Mouse (Mus musculus) gastrocnemius, postnatal 36 days (tissue): ENCODE results near the gene Mast2. TPM values are rescaled to one million over a fixed set of nuclear protein-coding genes. Genes with fewer than 3 reads are reported as not detected.

Experiments used
- DNase-seq, 2 experiments: peaks; one replicate each; pipeline ENCODE4 v3.0.0; 2022
- intact Hi-C: fragments of 180-260 bp; cut with DNase I; formaldehyde crosslinking; loops from one replicate; pipeline ENCODE4 v1.15.1; 2025
- total RNA-seq, 2 experiments: library from RNA; stranded (reverse); gene quantifications; 2 replicates each; pipeline ENCODE4 v1.2.3; 2021

Gene Mast2
- total RNA-seq, 2 experiments from 2014 or later: 81.2 to 85.0 TPM

DNA sequence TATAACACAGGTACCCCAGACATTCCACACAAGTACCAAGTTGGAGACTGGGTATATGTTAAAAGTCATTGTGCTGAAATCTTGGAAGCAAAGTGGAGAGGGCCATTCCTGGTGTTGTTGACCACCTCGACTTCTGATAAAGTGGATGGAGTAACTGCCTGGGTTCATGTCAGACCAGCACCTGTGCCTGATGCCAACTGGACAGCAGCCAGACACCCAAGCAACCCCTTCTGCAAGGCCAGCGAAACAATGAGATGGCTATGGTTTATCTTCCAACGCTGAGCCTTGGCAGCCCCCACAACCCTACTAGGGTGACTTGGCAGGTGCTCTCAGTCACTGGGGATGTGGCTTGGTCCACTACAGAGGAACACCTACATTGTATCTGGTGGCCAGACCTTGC lies 42.8 kb downstream of the Mast2 start:
- intact Hi-C loops: no loop called here

DNA sequence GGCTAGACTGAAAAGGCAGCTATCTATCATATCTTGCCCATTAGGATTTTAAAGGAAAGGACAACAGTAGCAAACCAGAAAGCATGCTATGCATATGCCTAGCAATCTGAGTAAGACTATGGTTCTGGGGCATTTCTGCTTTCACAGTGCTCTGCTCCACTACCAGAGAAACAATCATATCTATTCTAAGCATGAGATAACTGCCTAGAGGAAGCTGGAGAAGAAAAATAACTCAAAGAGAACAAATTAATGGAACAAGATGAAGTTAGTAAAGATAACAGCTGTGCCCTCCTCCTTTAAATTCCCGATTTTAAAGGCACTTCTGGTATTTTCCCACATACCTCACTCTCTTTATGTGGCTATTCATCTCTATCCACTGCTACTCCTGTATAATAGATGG lies 51.0 kb downstream of the Mast2 start:
- intact Hi-C loops: no loop called here
- DNase-seq: no peak

More for the DNA sequence above, 42.8 kb downstream of the Mast2 start:
- DNase-seq: no peak

GRCm38 (mm10) chr4:116411401-116411800 lies 52.6 kb downstream of the Mast2 start:
- DNase-seq: no peak
- intact Hi-C loops: no loop called here

DNA sequence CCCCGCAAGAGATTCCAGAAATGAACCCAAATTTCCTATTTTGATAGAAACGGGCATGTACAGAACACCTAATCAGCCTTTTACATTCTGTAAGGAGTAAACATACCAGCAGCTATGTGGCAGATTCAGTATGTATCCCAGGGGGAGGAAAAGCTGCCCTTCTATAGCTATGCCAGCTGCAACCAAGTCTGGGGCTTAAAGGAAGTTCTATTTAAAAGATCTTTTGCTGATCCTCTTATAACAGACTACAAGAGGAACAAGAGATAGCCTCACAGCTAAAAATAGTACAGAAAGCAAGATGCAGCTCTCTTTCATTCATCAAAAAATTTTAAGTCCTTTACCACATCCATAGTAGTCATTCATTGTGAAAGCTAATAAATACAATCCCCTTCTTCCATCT lies 57.3 kb downstream of the Mast2 start:
- intact Hi-C loops: no loop called here
- no peak for DNase-seq

GRCm38 (mm10) chr4:116405955-116406351 lies 58.0 kb downstream of the Mast2 start:
- no peak for DNase-seq
- intact Hi-C loops: no loop called here

DNA sequence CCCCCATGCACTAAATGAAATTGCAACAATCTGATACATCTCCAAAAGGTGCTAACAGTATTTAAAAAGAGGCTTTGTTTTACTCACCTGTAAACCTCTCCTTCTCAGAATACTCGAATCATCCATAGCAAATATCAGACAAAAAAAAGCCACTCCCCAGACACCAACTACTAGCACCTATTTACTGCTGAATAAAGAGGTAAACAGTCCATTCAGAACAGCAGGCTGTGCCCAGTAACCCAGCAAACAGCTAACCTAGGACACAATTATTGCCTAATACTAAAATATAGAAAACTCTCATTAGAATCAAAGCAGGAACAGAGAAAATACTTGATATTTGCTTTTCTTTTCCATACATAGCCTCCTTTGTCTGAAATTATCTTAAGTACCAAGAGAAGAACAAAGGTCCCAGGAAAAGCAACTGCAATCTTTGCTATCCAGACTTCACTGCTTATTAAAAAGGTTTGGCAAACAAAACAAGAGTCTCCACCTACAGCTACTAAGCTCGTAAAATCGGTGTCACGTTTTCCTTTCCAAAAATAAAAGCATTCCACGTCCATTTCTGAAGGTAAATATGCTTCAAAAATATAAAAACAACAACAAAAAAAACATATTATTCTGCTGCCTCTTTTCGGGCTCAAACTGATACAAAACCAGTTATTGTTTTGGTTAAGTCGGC lies 58.6 kb downstream of the Mast2 start:
- no peak for DNase-seq
- intact Hi-C loops: no loop called here

DNA sequence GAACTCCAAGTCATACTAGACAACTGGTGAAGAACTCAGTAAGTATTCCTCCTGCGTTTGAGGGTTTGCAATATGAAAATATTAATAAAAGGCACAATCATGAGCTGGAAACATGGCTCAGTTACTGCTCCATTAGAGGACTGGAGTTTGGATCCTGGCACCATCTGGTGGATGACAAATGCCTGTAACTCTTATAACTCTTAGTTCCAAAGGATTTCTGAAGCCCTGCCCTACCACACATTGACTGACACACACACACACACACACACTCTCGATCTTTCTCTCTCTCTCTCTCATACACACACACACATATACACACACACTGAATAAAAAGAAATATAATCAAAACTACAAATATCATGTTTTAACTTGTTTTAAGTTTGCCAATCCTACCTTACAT lies 60.1 kb downstream of the Mast2 start:
- no peak for DNase-seq
- intact Hi-C loops: loop anchor here (5.0 kb wide), 1 partner anchor 62 kb away; no protein-coding TSS in a partner anchor

- no peak for DNase-seq
- intact Hi-C loops: loop anchor here (5.0 kb wide), 1 partner anchor 60 kb away; no protein-coding TSS in a partner anchor
Observed at GRCm38 (mm10) chr4:116402708-116403107, 61.3 kb downstream of the Mast2 start.

DNA sequence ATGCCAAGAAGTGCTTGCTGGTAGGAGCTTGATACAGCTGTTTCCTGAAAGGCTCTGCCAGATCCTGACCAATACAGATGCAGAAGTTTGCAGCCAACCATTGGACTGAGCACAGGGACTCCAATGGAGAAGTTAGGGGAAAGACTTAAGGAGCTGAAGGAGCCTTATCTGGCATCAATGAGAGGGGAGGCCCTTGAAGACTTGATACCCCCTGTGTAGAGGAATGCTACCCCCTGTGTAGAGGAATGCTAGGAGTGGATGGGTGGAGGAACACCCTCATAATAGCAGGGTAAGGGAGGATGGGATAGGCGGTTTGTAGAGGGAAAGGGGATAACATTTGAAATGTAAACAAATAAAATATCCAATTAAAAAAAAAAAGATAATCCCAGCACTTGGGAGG lies 65.9 kb downstream of the Mast2 start:
- intact Hi-C loops: no loop called here

DNA sequence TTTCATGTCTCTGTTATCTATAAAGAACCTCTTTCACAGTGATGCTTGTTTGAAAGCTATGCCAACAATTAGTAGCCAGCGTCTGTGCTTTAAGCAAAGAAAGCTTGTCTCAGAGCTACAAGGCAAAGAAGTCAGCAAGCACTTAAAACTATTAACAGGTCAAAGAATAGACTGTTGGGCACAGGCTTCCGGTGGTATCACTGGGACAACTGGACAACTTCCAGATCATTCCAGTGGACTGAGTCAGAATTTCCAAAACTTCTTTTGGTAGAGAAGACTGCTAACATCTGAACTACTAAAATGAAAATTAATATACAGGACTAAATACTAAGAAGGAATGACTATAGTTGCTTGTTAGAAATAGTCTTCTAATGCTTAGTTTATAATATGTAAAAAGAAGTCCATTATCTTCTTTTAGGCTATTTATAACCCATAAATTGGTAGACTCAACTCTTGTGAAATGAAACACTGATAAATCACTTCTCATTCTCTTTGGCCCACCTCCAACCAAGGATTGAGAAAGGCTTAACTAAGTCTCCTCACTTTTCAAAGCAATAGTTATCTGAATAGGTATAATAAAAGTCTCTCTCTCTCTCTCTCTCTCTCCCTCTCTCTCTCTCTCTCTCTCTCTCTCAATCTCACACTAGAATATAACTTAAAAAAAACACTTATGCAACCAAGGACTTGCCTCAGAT lies 85.9 kb downstream of the Mast2 start:
- intact Hi-C loops: no loop called here
- no peak for DNase-seq

More for the DNA sequence above, 65.9 kb downstream of the Mast2 start:
- no peak for DNase-seq

GRCm38 (mm10) chr4:116371676-116372075 lies 92.3 kb downstream of the Mast2 start:
- peak; percentile 35 to 64 for DNase-seq

GRCm38 (mm10) chr4:116358099-116358498 lies 105.9 kb downstream of the Mast2 start:
- intact Hi-C loops: no loop called here
- no peak for DNase-seq

More at GRCm38 (mm10) chr4:116371676-116372075, 92.3 kb downstream of the Mast2 start:
- intact Hi-C loops: no loop called here

GRCm38 (mm10) chr4:116352919-116353318 lies 111.1 kb downstream of the Mast2 start:
- intact Hi-C loops: no loop called here

DNA sequence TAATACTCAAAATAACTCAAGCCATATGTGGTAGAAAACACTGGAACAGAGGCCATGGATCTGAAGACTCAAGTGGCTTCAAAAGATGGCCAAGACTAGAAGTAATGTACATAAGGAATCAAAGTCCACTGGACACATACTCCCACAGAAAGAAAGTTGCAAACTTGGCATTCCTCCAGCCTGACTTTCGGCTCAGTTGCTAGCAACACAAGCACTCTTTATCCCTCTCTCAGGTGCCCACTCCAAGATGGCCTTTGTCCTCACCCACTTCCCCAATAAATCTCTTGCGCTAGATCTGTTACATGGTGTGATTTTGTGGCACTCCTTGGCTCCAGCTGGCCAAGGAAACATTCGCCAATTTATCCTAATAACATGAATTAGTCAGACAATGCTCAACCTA lies 111.5 kb downstream of the Mast2 start:
- intact Hi-C loops: no loop called here
- no peak for DNase-seq

More at GRCm38 (mm10) chr4:116352919-116353318, 111.1 kb downstream of the Mast2 start:
- no peak for DNase-seq

DNA sequence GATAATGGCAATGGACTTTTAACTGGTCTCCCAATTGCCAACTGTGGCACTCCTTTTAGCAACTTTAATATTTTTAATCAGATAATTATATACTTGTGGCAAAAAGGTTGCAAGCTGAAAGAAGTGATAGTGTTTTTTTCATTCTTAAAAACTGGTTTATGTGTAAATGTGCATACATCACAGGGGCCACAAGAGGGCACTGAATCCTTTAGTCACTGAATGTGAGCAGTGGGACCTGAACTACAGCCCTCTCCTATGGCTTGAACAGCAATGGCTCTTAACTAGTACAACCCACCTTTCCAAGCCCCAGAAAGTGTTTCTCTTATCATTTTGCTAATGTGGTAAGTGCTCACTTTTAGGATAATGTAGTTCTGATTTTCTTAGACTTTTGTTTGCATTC lies 121.9 kb downstream of the Mast2 start:
- peak in 1 of 2 experiments; percentile 33 for DNase-seq

DNA sequence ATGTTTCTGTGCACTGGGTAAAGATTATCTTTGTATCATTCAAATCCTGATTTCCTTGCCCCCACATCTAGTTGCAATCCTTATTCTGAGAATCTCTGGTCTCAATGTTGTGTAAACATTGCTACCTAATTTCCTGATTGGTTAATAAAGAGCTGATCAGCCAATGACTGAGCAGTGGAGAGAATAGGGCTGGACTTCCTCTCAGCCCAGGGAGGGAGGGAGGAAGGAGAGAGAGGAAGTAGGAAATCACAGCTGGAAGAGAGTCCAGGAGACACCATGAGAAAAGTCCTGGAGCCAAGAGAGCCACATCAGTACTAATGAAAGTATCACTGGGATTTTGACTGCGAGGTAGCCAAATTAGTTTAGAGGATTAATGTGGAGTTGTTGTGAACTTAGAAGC lies 127.7 kb downstream of the Mast2 start:
- intact Hi-C loops: no loop called here
- DNase-seq: no peak

More for the DNA sequence above, 121.9 kb downstream of the Mast2 start:
- intact Hi-C loops: loop anchor here (5.0 kb wide), 2 partner anchors 60 to 100 kb away; no protein-coding TSS in a partner anchor

GRCm38 (mm10) chr4:116329256-116329655 lies 134.7 kb downstream of the Mast2 start:
- intact Hi-C loops: no loop called here
- DNase-seq: no peak

GRCm38 (mm10) chr4:116322127-116322526 lies 141.9 kb downstream of the Mast2 start:
- no peak for DNase-seq
- intact Hi-C loops: no loop called here

- intact Hi-C loops: no loop called here
- DNase-seq: no peak
Observed at GRCm38 (mm10) chr4:116317575-116317974, 146.4 kb downstream of the Mast2 start.

- no peak for DNase-seq
- intact Hi-C loops: no loop called here
Observed at GRCm38 (mm10) chr4:116304551-116304950, 159.4 kb downstream of the Mast2 start.

GRCm38 (mm10) chr4:116300878-116301355 lies 163.1 kb downstream of the Mast2 start:
- intact Hi-C loops: no loop called here
- peak in 1 of 2 experiments; percentile 26 for DNase-seq

GRCm38 (mm10) chr4:116293296-116293695 lies 170.7 kb downstream of the Mast2 start:
- intact Hi-C loops: no loop called here

More at GRCm38 (mm10) chr4:116293296-116293695, 170.7 kb downstream of the Mast2 start:
- no peak for DNase-seq
